Mouse (Mus musculus) stomach, embryonic 14.5 days (tissue): ENCODE measurements around the gene Upp2. TPM values are rescaled to one million over a fixed set of nuclear protein-coding genes. Genes with fewer than 3 reads are reported as not detected.

Experiments
- ATAC-seq: fragments of 200-750 bp; cut with Nextera tagmentation; 2 replicates; pipeline ENCODE4 v1.8.0; 2017; ENCODE audit warnings: low read depth, moderate TSS enrichment; ENCODE audit not compliant: insufficient number of reproducible peaks, insufficient read depth, low FRiP score
- H3K27ac ChIP-seq: fragments of 300-500 bp; sonication (generic); 2 replicates; pipeline ENCODE4 v1.5.1; 2014; ENCODE audit warnings: mild to moderate bottlenecking, low read length, moderate library complexity, mixed read lengths
- H3K27me3 ChIP-seq: fragments of 300-500 bp; sonication (generic); 2 replicates; pipeline ENCODE4 v1.6.1; 2014; ENCODE audit warnings: low read length, control low read depth, mixed read lengths; ENCODE audit not compliant: control insufficient read depth, insufficient read depth
- H3K36me3 ChIP-seq: fragments of 300-500 bp; sonication (generic); 2 replicates; pipeline ENCODE4 v1.6.1; 2014; ENCODE audit warnings: mild to moderate bottlenecking, control low read depth, low read length, moderate library complexity, mixed read lengths; ENCODE audit not compliant: control insufficient read depth, insufficient read depth
- H3K4me1 ChIP-seq: fragments of 300-500 bp; sonication (generic); 2 replicates; pipeline ENCODE4 v1.6.1; 2014; ENCODE audit warnings: low read length, control low read depth, mixed read lengths; ENCODE audit not compliant: control insufficient read depth, insufficient read depth
- H3K4me2 ChIP-seq: fragments of 300-500 bp; sonication (generic); replicated peaks from 2 replicates; pipeline ENCODE4 v1.6.1; 2014; ENCODE audit warnings: low read depth, low read length, control low read depth
- H3K4me3 ChIP-seq: fragments of 300-500 bp; sonication (generic); 2 replicates; pipeline ENCODE4 v1.5.1; 2014; ENCODE audit warnings: low read depth, low read length, control low read depth
- H3K9ac ChIP-seq: fragments of 300-500 bp; sonication (generic); replicated peaks from 2 replicates; pipeline ENCODE4 v1.6.1; 2014; ENCODE audit warnings: low read depth, mild to moderate bottlenecking, control low read depth, low read length, moderate library complexity, mixed read lengths
- H3K9me3 ChIP-seq: fragments of 300-500 bp; sonication (generic); 2 replicates; pipeline ENCODE4 v1.6.1; 2016; ENCODE audit warnings: low read depth, low read length, control low read depth; ENCODE audit not compliant: control insufficient read depth
- whole genome bisulfite sequencing: fragments of 180-500 bp; shearing (Covaris S2); extraction: QIAGEN DNeasy Blood & Tissue Kit; methylation state at CpG from one replicate; pipeline ENCODE4 v1.1.7; 2014; 5-methylcytosine and 5-hydroxymethylcytosine counted together
- polyA plus RNA-seq: library from polyadenylated mRNA; unstranded; fragments of >200 nt; fragmentation: Nextera tagmentation; extraction: Ambion mirVana; gene quantifications from 2 replicates; pipeline ENCODE4 v1.2.1, GENCODE M21; 2014

Upp2 gene
- polyA plus RNA-seq, 1 experiment from 2014 or later = 9.2 TPM

DNA sequence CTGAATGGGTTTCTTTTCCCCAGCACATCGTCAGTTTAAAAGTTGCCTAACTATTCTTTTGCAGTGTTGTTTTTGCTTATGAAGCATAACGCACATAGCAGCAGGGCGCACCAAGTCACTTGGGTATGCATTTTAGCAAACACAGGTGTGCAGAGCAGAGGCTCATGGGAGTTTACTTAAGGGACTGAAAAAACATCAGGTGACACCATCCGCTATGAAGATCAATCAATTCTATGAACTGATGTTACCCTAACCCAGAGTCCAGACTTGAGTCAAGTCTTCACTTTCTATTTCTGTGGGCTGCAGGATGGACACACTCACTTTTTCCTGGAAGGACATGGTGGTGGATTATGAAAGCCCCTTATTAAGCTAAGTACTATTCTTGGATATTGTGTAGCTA, 174.9 kb downstream of the Upp2 start:
- 73% methylated on average over 4 of the region's 4 CpGs for WGBS

GRCm38 (mm10) chr2:58743446-58743845, 176.3 kb downstream of the Upp2 start:
- Histone ChIP-seq H3K27ac (no peak overlapping the region), H3K4me1 (no peaks in the 10 kb centered on the region)

More for the DNA sequence above, 174.9 kb downstream of the Upp2 start:
- no peak overlapping the region for H3K4me2 ChIP-seq
- no peak overlapping the region for H3K27ac ChIP-seq
- H3K4me1 ChIP-seq = no peaks in the 10 kb centered on the region
- H3K4me3 ChIP-seq = no peak overlapping the region
- no peak overlapping the region for H3K9ac ChIP-seq
- no peaks in the 10 kb centered on the region for H3K27me3 ChIP-seq
- ATAC-seq = no peak
- H3K9me3 ChIP-seq = no peaks in the 10 kb centered on the region
- H3K36me3 ChIP-seq = no peaks in the 10 kb centered on the region

GRCm38 (mm10) chr2:58747483-58748229, 180.6 kb downstream of the Upp2 start:
- no peaks in the 10 kb centered on the region for H3K27me3 ChIP-seq
- 56% methylated on average over 11 of the region's 11 CpGs for WGBS
- no peak overlapping the region for H3K9ac ChIP-seq
- no peaks in the 10 kb centered on the region for H3K4me1 ChIP-seq
- H3K9me3 ChIP-seq = no peaks in the 10 kb centered on the region
- ATAC-seq = no peak
- H3K4me2 ChIP-seq = no peak overlapping the region
- no peak overlapping the region for H3K27ac ChIP-seq
- no peaks in the 10 kb centered on the region for H3K36me3 ChIP-seq
- no peak overlapping the region for H3K4me3 ChIP-seq

More at GRCm38 (mm10) chr2:58743446-58743845, 176.3 kb downstream of the Upp2 start:
- H3K4me3 ChIP-seq = no peak overlapping the region
- H3K36me3 ChIP-seq = no peaks in the 10 kb centered on the region
- H3K9me3 ChIP-seq = no peaks in the 10 kb centered on the region
- no peak for ATAC-seq
- no peak overlapping the region for H3K4me2 ChIP-seq
- no peaks in the 10 kb centered on the region for H3K27me3 ChIP-seq
- H3K9ac ChIP-seq = no peak overlapping the region
- WGBS = 75% methylated on average over 3 of the region's 3 CpGs

DNA sequence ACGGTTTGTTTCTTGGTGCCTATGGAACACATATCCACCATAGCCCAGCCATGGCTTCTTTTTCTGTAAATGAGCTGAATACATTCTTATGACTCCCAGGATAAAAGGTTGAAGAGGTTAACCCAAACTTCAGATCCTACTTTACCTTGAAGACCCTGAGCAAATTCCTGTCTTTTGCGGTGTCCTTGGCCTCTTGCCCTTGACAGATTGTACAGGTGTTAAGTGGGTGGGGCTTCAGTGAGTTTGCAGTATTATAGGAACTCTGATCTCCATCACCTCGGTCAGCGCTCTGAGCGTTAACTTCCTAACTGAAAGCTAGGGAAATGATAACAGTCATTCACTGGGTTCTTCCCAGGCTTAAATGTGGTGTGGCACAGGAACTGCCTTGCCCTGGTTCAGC, 181.2 kb downstream of the Upp2 start:
- no peaks in the 10 kb centered on the region for H3K9me3 ChIP-seq
- no peak overlapping the region for H3K4me2 ChIP-seq
- ATAC-seq = no peak
- no peaks in the 10 kb centered on the region for H3K27me3 ChIP-seq
- no peak overlapping the region for H3K4me3 ChIP-seq
- H3K4me1 ChIP-seq = no peaks in the 10 kb centered on the region
- H3K36me3 ChIP-seq = no peaks in the 10 kb centered on the region
- WGBS = 69% methylated on average over 5 of the region's 5 CpGs
- no peak overlapping the region for H3K27ac ChIP-seq
- no peak overlapping the region for H3K9ac ChIP-seq

GRCm38 (mm10) chr2:58752891-58753290, 185.8 kb downstream of the Upp2 start:
- Histone ChIP-seq H3K36me3 (no peaks in the 10 kb centered on the region), H3K27me3 (no peaks in the 10 kb centered on the region), H3K4me1 (no peaks in the 10 kb centered on the region), H3K9me3 (no peaks in the 10 kb centered on the region), H3K4me3 (no peak overlapping the region), H3K4me2 (no peak overlapping the region), H3K27ac (no peak overlapping the region), H3K9ac (no peak overlapping the region)
- WGBS = 35% methylated on average over 2 of the region's 2 CpGs
- ATAC-seq = no peak

DNA sequence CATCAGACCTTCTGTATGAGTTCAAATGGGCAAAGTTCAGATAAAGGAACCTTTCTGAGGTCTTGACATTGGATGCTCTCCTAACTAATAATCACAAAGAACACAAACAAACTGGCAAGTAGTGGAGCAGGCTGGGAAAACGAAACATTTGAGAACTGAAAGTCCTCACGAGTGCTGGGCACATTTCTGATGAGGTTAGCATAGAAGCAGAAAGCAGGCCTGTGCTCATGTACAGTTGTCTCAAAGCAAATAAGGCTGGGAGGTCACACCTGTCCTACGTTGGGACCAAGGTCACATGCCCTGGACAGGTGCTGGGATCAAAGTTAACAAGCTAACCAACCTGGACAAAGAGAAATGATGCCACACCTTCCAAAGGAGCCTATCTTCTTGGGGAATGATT, 187.6 kb downstream of the Upp2 start:
- H3K27me3 ChIP-seq = no peaks in the 10 kb centered on the region
- no peaks in the 10 kb centered on the region for H3K9me3 ChIP-seq
- H3K4me3 ChIP-seq = no peak overlapping the region
- 61% methylated on average over 3 of the region's 3 CpGs for WGBS
- H3K9ac ChIP-seq = no peak overlapping the region
- H3K4me1 ChIP-seq = no peaks in the 10 kb centered on the region
- no peak overlapping the region for H3K4me2 ChIP-seq
- no peak overlapping the region for H3K27ac ChIP-seq
- H3K36me3 ChIP-seq = no peaks in the 10 kb centered on the region
- ATAC-seq = no peak

- no peaks in the 10 kb centered on the region for H3K9me3 ChIP-seq
- H3K4me3 ChIP-seq = no peak overlapping the region
- H3K9ac ChIP-seq = no peak overlapping the region
- no peak for ATAC-seq
- H3K27me3 ChIP-seq = no peaks in the 10 kb centered on the region
- no peaks in the 10 kb centered on the region for H3K36me3 ChIP-seq
- H3K4me1 ChIP-seq = no peaks in the 10 kb centered on the region
- 71% methylated on average over 2 of the region's 2 CpGs for WGBS
- no peak overlapping the region for H3K27ac ChIP-seq
- H3K4me2 ChIP-seq = no peak overlapping the region
Observed at GRCm38 (mm10) chr2:58758081-58758480, 191.0 kb downstream of the Upp2 start.

DNA sequence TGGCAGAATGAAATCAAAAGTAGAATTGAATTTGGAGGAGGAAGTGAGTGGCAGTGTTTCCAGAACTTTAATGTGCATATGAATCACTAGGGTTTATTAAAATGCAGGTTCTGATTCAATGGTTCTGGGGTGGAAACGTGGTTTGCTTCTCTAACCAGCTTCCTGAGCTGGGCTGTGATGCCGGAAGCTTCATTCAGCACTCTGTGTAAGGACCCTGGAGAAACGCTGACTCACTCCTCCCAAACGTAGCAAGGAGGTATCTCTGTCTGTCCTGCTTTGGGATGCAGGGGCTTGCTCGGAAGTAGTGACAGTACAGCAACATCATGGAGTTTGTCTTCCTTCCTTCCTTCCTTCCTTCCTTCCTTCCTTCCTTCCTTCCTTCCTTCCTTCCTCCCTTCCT, 192.6 kb downstream of the Upp2 start:
- no peak for ATAC-seq
- H3K4me3 ChIP-seq = no peak overlapping the region
- H3K4me2 ChIP-seq = no peak overlapping the region
- no peaks in the 10 kb centered on the region for H3K4me1 ChIP-seq
- 70% methylated on average over 5 of the region's 5 CpGs for WGBS
- no peaks in the 10 kb centered on the region for H3K9me3 ChIP-seq
- no peak overlapping the region for H3K27ac ChIP-seq
- no peak overlapping the region for H3K9ac ChIP-seq
- no peaks in the 10 kb centered on the region for H3K27me3 ChIP-seq
- H3K36me3 ChIP-seq = no peaks in the 10 kb centered on the region

DNA sequence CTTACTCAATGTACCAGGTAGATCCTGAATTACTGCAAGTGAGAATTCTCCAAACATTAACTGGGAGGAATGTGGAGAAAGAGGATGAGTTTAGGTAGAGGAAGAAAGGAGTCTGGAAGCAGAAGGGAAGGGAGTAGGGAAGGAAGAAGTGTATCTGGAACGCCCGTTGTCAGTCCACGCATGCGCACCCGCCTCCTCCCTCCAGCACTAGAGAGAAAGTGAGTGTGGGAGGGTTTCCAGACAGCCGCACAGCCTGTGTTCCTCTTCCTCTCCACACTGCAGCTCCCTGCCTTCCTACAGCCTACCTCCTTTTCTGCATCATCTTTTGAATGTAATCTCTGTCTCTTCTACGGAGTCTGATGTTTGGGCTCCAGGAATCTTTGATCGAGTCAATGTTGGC, 198.0 kb downstream of the Upp2 start:
- H3K4me1 ChIP-seq = no peaks in the 10 kb centered on the region
- H3K27ac ChIP-seq = no peak overlapping the region
- no peaks in the 10 kb centered on the region for H3K27me3 ChIP-seq
- no peak overlapping the region for H3K9ac ChIP-seq
- no peak for ATAC-seq
- no peaks in the 10 kb centered on the region for H3K36me3 ChIP-seq
- H3K9me3 ChIP-seq = no peaks in the 10 kb centered on the region
- H3K4me2 ChIP-seq = no peak overlapping the region
- WGBS = 83% methylated on average over 8 of the region's 8 CpGs
- H3K4me3 ChIP-seq = no peak overlapping the region
